Mouse (Mus musculus): ENCODE results near the gene Calm1.

- no peak for TF ChIP-seq CTCF (IDR thresholded peaks at IDR 0.05; ENCODE audit: extremely low read depth, insufficient read depth, low read length)
- no peak for TF ChIP-seq POLR2A (IDR thresholded peaks at IDR 0.05; ENCODE audit: extremely low read depth, insufficient read depth, low read length)
These were observed 18.4 kb upstream of the Calm1 start for GRCm38 (mm10) chr12:100180802-100181201.
